Mouse (Mus musculus) E14TG2a.4 (cell line): ENCODE data around the gene Scube1.

Experiments used
- CTCF ChIP-seq: conservative IDR thresholded peaks from 2 replicates; pipeline ENCODE4 v1.5.1; 2014; ENCODE audit warnings: low read length
- NANOG ChIP-seq: IDR thresholded peaks from 2 replicates; pipeline ENCODE4 v1.6.1; 2014; ENCODE audit warnings: borderline replicate concordance, low read length, mixed read lengths
- POU5F1 ChIP-seq: IDR thresholded peaks from 2 replicates; pipeline ENCODE4 v1.6.1; 2014; ENCODE audit warnings: low read length, borderline replicate concordance

DNA sequence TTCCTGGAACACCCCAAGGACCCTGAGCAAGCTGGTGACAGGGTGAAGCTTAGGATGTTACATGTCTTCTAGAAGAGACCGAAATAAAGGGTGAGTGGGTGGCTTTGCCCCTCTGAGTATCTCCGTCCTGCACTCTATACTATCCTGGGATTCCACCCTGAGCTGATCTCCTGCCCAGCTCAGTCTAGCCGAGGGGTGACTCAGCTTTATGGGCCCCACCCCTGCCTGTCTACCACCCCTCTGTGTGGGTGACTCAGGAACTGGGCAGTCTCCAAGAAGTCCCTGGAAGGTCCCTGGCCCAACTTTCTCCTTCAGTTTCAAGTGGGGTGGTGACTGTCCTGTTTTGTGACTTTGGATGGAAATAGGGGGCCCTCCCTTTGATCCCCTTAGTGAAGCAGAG is 159.4 kb downstream of the Scube1 start:
- TF ChIP-seq CTCF (no peak), POU5F1 (no peak), NANOG (no peak)
